Mouse (Mus musculus): ENCODE measurements around the gene Pdlim5. TPM values are rescaled to one million over a fixed set of nuclear protein-coding genes. Genes with fewer than 3 reads are reported as not detected.
A peak's percentile ranks its signal among the peaks of the same experiment; 100 is the strongest.

The Pdlim5 gene
- polyA plus RNA-seq, 1 experiment: 27.4 TPM

DNA sequence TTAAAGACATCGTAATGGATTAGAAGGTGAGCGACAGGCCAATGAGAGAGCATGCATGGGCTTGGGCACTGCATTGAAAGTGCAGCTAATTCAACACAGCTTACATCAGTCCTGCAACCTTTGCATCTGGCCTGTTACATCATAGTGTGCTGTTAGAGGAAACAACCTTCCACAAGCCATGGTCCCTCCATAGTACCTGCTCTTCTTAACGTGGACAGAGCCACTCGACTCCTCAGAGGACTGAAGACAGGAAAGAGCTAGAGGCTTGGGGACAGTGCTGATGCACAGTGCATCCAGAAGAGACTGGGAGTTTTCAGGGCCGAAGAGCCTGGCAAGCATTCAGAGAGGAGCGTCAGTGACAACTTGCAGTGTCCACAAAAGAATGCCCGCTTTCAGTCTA, 113.8 kb downstream of the Pdlim5 start:
- Histone ChIP-seq H3K27me3 (ENCODE audit: control insufficient read depth, insufficient read depth, low read length) (0 out of 2 replicates have a peak, but pooled peaks cover 1% of the 10 kb centered on the region), H3K27ac (ENCODE audit: insufficient read depth, low read length) (no peak overlapping the region), H3K4me3 (ENCODE audit: extremely low read depth, insufficient read depth, insufficient read length) (no peak overlapping the region), H3K4me1 (ENCODE audit: control insufficient read depth, insufficient read depth, insufficient read length) (peaks cover 4% of the 10 kb centered on the region), H3K36me3 (ENCODE audit: control insufficient read depth, insufficient read depth, low read length) (peaks cover 2% of the 10 kb centered on the region; the same call in 1 of the 2 replicates)
- 82% methylated on average over 7 of the region's 7 CpGs for WGBS
- DNase-seq (ENCODE audit: low read depth in 1 of 2, low spot score in 2 of 2): no peak
- TF ChIP-seq CTCF (IDR thresholded peaks at IDR 0.05; ENCODE audit: extremely low read depth, insufficient read depth, insufficient read length, insufficient replicate concordance) (no peak), POLR2A (IDR thresholded peaks at IDR 0.05; ENCODE audit: low read depth, low read length) (no peak)

DNA sequence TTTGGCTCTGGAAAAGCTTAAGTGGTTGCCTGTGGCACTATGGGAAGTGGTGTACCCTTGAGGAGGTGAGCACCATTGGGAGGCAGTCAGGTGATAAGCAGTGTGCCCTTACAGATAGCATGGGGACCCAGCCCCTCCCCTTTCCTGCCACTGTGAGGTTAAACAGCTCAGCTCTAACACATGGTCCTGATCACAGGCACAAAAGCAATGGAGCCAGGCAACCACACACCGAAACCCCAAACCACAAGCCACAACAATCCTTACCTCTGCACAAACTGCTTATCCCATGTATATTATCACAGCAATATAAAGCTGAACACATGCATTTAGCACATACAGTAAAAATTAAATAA, 114.4 kb downstream of the Pdlim5 start:
- peak; percentile 15 to 19 for DNase-seq (ENCODE audit: low read depth in 1 of 2, low spot score in 2 of 2)
- 12% methylated on average over 1 of the region's 1 CpGs for WGBS
- H3K27me3 ChIP-seq (ENCODE audit: control insufficient read depth, insufficient read depth, low read length): 0 out of 2 replicates have a peak, but pooled peaks cover 1% of the 10 kb centered on the region
- peaks cover 2% of the 10 kb centered on the region; the same call in 1 of the 2 replicates for H3K36me3 ChIP-seq (ENCODE audit: control insufficient read depth, insufficient read depth, low read length)
- H3K4me1 ChIP-seq (ENCODE audit: control insufficient read depth, insufficient read depth, insufficient read length): peaks cover 4% of the 10 kb centered on the region
- TF ChIP-seq POLR2A (IDR thresholded peaks at IDR 0.05; ENCODE audit: low read depth, low read length) (no peak), CTCF (IDR thresholded peaks at IDR 0.05; ENCODE audit: extremely low read depth, insufficient read depth, insufficient read length, insufficient replicate concordance) (no peak)
- H3K27ac ChIP-seq (ENCODE audit: insufficient read depth, low read length): no peak overlapping the region
- H3K4me3 ChIP-seq (ENCODE audit: extremely low read depth, insufficient read depth, insufficient read length): no peak overlapping the region

- 51% methylated on average over 6 of the region's 6 CpGs for WGBS
- no peak overlapping the region for H3K4me3 ChIP-seq (ENCODE audit: extremely low read depth, insufficient read depth, insufficient read length)
- H3K27ac ChIP-seq (ENCODE audit: insufficient read depth, low read length): no peak overlapping the region
- peaks cover 5% of the 10 kb centered on the region; the same call in 1 of the 2 replicates for H3K36me3 ChIP-seq (ENCODE audit: control insufficient read depth, insufficient read depth, low read length)
- peaks cover 4% of the 10 kb centered on the region for H3K4me1 ChIP-seq (ENCODE audit: control insufficient read depth, insufficient read depth, insufficient read length)
- no peak for TF ChIP-seq POLR2A (IDR thresholded peaks at IDR 0.05; ENCODE audit: low read depth, low read length)
- no peak for TF ChIP-seq CTCF (IDR thresholded peaks at IDR 0.05; ENCODE audit: extremely low read depth, insufficient read depth, insufficient read length, insufficient replicate concordance)
- 0 out of 2 replicates have a peak, but pooled peaks cover 1% of the 10 kb centered on the region for H3K27me3 ChIP-seq (ENCODE audit: control insufficient read depth, insufficient read depth, low read length)
- DNase-seq (ENCODE audit: low read depth in 1 of 2, low spot score in 2 of 2): no peak
Observed at GRCm38 (mm10) chr3:142280366-142281092, 115.0 kb downstream of the Pdlim5 start.

- TF ChIP-seq CTCF (IDR thresholded peaks at IDR 0.05; ENCODE audit: extremely low read depth, insufficient read depth, insufficient read length, insufficient replicate concordance) (no peak), POLR2A (IDR thresholded peaks at IDR 0.05; ENCODE audit: low read depth, low read length) (no peak)
- whole genome bisulfite sequencing: 90% methylated on average over 3 of the region's 3 CpGs
- H3K4me1 ChIP-seq (ENCODE audit: control insufficient read depth, insufficient read depth, insufficient read length): peaks cover 4% of the 10 kb centered on the region
- H3K36me3 ChIP-seq (ENCODE audit: control insufficient read depth, insufficient read depth, low read length): peaks cover 5% of the 10 kb centered on the region; the same call in 1 of the 2 replicates
- no peak for DNase-seq (ENCODE audit: low read depth in 1 of 2, low spot score in 2 of 2)
- H3K27ac ChIP-seq (ENCODE audit: insufficient read depth, low read length): no peak overlapping the region
- no peak overlapping the region for H3K4me3 ChIP-seq (ENCODE audit: extremely low read depth, insufficient read depth, insufficient read length)
- 0 out of 2 replicates have a peak, but pooled peaks cover 1% of the 10 kb centered on the region for H3K27me3 ChIP-seq (ENCODE audit: control insufficient read depth, insufficient read depth, low read length)
Observed at GRCm38 (mm10) chr3:142279011-142279410, 116.5 kb downstream of the Pdlim5 start.

- TF ChIP-seq POLR2A (IDR thresholded peaks at IDR 0.05; ENCODE audit: low read depth, low read length) (no peak), CTCF (IDR thresholded peaks at IDR 0.05; ENCODE audit: extremely low read depth, insufficient read depth, insufficient read length, insufficient replicate concordance) (no peak)
- no peak overlapping the region for H3K4me3 ChIP-seq (ENCODE audit: extremely low read depth, insufficient read depth, insufficient read length)
- H3K4me1 ChIP-seq (ENCODE audit: control insufficient read depth, insufficient read depth, insufficient read length): peaks cover 4% of the 10 kb centered on the region
- no peak for DNase-seq (ENCODE audit: low read depth in 1 of 2, low spot score in 2 of 2)
- peaks cover 5% of the 10 kb centered on the region; the same call in 1 of the 2 replicates for H3K36me3 ChIP-seq (ENCODE audit: control insufficient read depth, insufficient read depth, low read length)
- 88% methylated on average over 3 of the region's 3 CpGs for WGBS
- no peak overlapping the region for H3K27ac ChIP-seq (ENCODE audit: insufficient read depth, low read length)
- H3K27me3 ChIP-seq (ENCODE audit: control insufficient read depth, insufficient read depth, low read length): 0 out of 2 replicates have a peak, but pooled peaks cover 1% of the 10 kb centered on the region
Observed at GRCm38 (mm10) chr3:142276506-142276905, 119.0 kb downstream of the Pdlim5 start.

DNA sequence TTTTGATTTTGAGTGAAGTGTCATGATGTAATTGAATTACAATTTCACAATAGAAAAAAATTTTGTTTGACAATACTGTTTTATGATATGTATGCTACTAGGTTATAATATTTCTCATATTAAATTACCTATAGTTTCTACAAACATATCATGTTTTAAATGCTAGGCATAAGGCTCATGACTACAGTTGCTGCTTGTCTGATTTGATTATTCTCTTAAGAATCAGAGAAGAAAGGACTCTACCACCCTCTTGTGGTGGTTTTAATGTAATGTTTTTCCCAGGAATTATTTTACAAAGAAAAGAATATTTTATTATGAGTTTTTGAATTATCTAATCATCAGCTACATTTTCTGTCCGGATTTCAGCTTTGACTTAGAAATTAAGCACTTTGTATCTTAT, 120.5 kb downstream of the Pdlim5 start:
- Histone ChIP-seq H3K36me3 (ENCODE audit: control insufficient read depth, insufficient read depth, low read length) (peaks cover 5% of the 10 kb centered on the region; the same call in 1 of the 2 replicates), H3K4me3 (ENCODE audit: extremely low read depth, insufficient read depth, insufficient read length) (no peak overlapping the region), H3K27ac (ENCODE audit: insufficient read depth, low read length) (no peak overlapping the region), H3K27me3 (ENCODE audit: control insufficient read depth, insufficient read depth, low read length) (no peaks in the 10 kb centered on the region), H3K4me1 (ENCODE audit: control insufficient read depth, insufficient read depth, insufficient read length) (no peaks in the 10 kb centered on the region)
- TF ChIP-seq CTCF (IDR thresholded peaks at IDR 0.05; ENCODE audit: extremely low read depth, insufficient read depth, insufficient read length, insufficient replicate concordance) (no peak), POLR2A (IDR thresholded peaks at IDR 0.05; ENCODE audit: low read depth, low read length) (no peak)
- WGBS: 16% methylated on average over 1 of the region's 1 CpGs
- DNase-seq (ENCODE audit: low read depth in 1 of 2, low spot score in 2 of 2): no peak

DNA sequence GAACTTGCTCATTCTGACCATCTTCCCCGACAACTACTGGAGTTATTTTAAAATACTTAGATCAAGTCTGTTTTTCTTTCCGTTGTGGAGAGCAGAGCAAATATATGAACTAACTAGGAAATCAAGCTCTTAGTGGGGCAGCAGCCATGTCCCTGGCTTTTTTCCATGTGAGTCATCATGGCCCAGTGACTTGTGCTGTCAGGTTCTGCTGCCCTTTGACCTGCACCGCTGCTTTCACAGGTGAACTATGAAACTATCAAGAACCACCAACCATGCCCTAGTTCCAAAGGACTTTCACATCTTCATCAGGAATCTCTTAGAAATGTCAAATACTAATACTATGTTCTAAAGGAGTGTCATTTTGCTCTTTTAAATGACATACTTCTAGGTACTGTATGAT, 121.0 kb downstream of the Pdlim5 start:
- no peak for DNase-seq (ENCODE audit: low read depth in 1 of 2, low spot score in 2 of 2)
- no peaks in the 10 kb centered on the region for H3K27me3 ChIP-seq (ENCODE audit: control insufficient read depth, insufficient read depth, low read length)
- H3K36me3 ChIP-seq (ENCODE audit: control insufficient read depth, insufficient read depth, low read length): peaks cover 5% of the 10 kb centered on the region; the same call in 1 of the 2 replicates
- no peak overlapping the region for H3K4me3 ChIP-seq (ENCODE audit: extremely low read depth, insufficient read depth, insufficient read length)
- 95% methylated on average over 3 of the region's 3 CpGs for WGBS
- H3K4me1 ChIP-seq (ENCODE audit: control insufficient read depth, insufficient read depth, insufficient read length): no peaks in the 10 kb centered on the region
- no peak overlapping the region for H3K27ac ChIP-seq (ENCODE audit: insufficient read depth, low read length)
- TF ChIP-seq POLR2A (IDR thresholded peaks at IDR 0.05; ENCODE audit: low read depth, low read length) (no peak), CTCF (IDR thresholded peaks at IDR 0.05; ENCODE audit: extremely low read depth, insufficient read depth, insufficient read length, insufficient replicate concordance) (no peak)
